Comparison of ENCODE assay signal across 14 mouse cellular contexts in genomic region chr9:45487179-45487801, GRCm38 (mm10).
DNase-seq lines count a peak whose midpoint lies in the region; ATAC-seq and TF ChIP-seq lines count a peak whose summit lies in the region.
"Had no signal": no experiment of that assay in that cellular context is flagged by ENCODE, and none has a peak within 500 bp of the region (broad histone marks: within the 10 kb centered on the region; RNA-seq: fewer than 3 reads in every experiment).

No protein-coding gene starts in this region.

- no peaks in the 10 kb centered on the region for H3K9me3 ChIP-seq in hindbrain, postnatal 0 days (ENCODE audit: low read length)
- H3K9me3 ChIP-seq in hindbrain, embryonic 13.5 days, result no peaks in the 10 kb centered on the region
- H3K9me3 ChIP-seq: liver, embryonic 13.5 days had no signal

- no peak overlapping the region for H3K4me3 ChIP-seq in hindbrain, postnatal 0 days (ENCODE audit: low read length)
- H3K4me3 ChIP-seq in hindbrain, embryonic 13.5 days, result no peak overlapping the region
- H3K4me3 ChIP-seq: gastrocnemius, adult 2 months; liver, embryonic 13.5 days had no signal

- no peaks in the 10 kb centered on the region for H3K4me1 ChIP-seq in hindbrain, postnatal 0 days (ENCODE audit: insufficient read depth, low read length)
- no peaks in the 10 kb centered on the region for H3K4me1 ChIP-seq in hindbrain, embryonic 13.5 days (replicated peaks)
- H3K4me1 ChIP-seq: liver, embryonic 13.5 days had no signal

- no peaks in the 10 kb centered on the region for H3K27me3 ChIP-seq in hindbrain, postnatal 0 days (ENCODE audit: insufficient read depth, low read length)
- H3K27me3 ChIP-seq in hindbrain, embryonic 13.5 days, result no peaks in the 10 kb centered on the region
- H3K27me3 ChIP-seq: liver, embryonic 13.5 days had no signal

- H3K27ac ChIP-seq in hindbrain, postnatal 0 days, result 0 out of 2 replicates have a peak overlapping the region, but pooled peaks have one; percentile 36
- no peak overlapping the region for H3K27ac ChIP-seq in hindbrain, embryonic 13.5 days
- H3K27ac ChIP-seq: gastrocnemius, adult 2 months; liver, embryonic 13.5 days had no signal

- WGBS in hindbrain, postnatal 0 days, result 68% methylated on average over 12 of the region's 12 CpGs
- 71% methylated on average over 12 of the region's 12 CpGs for WGBS in hindbrain, embryonic 13.5 days

- H3K36me3 ChIP-seq in hindbrain, postnatal 0 days (ENCODE audit: insufficient read depth, low read length), result no peaks in the 10 kb centered on the region
- no peaks in the 10 kb centered on the region for H3K36me3 ChIP-seq in hindbrain, embryonic 13.5 days
- H3K36me3 ChIP-seq: liver, embryonic 13.5 days had no signal

- H3K9ac ChIP-seq in hindbrain, postnatal 0 days (replicated peaks; ENCODE audit: low read length), result no peak overlapping the region
- H3K9ac ChIP-seq in hindbrain, embryonic 13.5 days, result no peak overlapping the region
- H3K9ac ChIP-seq: liver, embryonic 13.5 days had no signal

- no peak for ATAC-seq in cerebellum, adult (ENCODE audit: insufficient number of reproducible peaks, low FRiP score, low TSS enrichment)
- peak; percentile 69; the same call in 1 of the 2 replicates for ATAC-seq in hindbrain, postnatal 0 days
- no peak for ATAC-seq in hindbrain, embryonic 13.5 days (ENCODE audit: low FRiP score)

- DNase-seq in cerebellum, adult 11-12 months, result peak; percentile 46
- DNase-seq in hindbrain, postnatal 0 days (ENCODE audit: low spot score), result no peak
- peak; percentile 60 to 62 for DNase-seq in right cerebral cortex, postnatal 10 days (ENCODE audit: low spot score in 2 of 2)
- DNase-seq in right cerebral cortex, postnatal 14 days, result no peak
- DNase-seq in telencephalon, adult 2 months (ENCODE audit: low read depth, low spot score), result peak; percentile 78
- no peak for DNase-seq in ovary, adult 18-20 months (ENCODE audit: low spot score)
- DNase-seq: gastrocnemius, adult 2 months; heart, postnatal 14 days; kidney, postnatal 14 days; liver, embryonic 13.5 days; lung, postnatal 10 days; spleen, adult 18-20 months had no signal

- H3K4me2 ChIP-seq in hindbrain, postnatal 0 days (ENCODE audit: low read depth, low read length), result no peak overlapping the region
- H3K4me2 ChIP-seq in hindbrain, embryonic 13.5 days, result no peak overlapping the region
- H3K4me2 ChIP-seq: liver, embryonic 13.5 days had no signal

- no peak for TF ChIP-seq CTCF in hindbrain, postnatal 0 days (IDR thresholded peaks at IDR 0.05; ENCODE audit: low read depth)

Comparison
In these comparisons a context has a peak if more than half of its experiments do, and no peak if none do; other contexts are left out.
1. DNase-seq: peak in cerebellum, adult 11-12 months (single experiment), right cerebral cortex, postnatal 10 days (2 of 2) and telencephalon, adult 2 months (single experiment); none in hindbrain, postnatal 0 days (single experiment), right cerebral cortex, postnatal 14 days (single experiment) and ovary, adult 18-20 months (single experiment).